Mouse (Mus musculus) bone marrow, adult 2 months (tissue): Measurements from ENCODE around the gene Cacna1b. TPM values are rescaled to one million over a fixed set of nuclear protein-coding genes. Genes with fewer than 3 reads are reported as not detected.

Source experiments
- H3K27ac ChIP-seq: fragments of 200-500 bp; 2 replicates; pipeline ENCODE4 v1.5.1; 2012; ENCODE audit warnings: low read depth, mild to moderate bottlenecking, control low read depth, inconsistent platforms, low read length; ENCODE audit not compliant: control insufficient read depth, poor library complexity, insufficient read depth
- H3K4me1 ChIP-seq: fragments of 200-500 bp; 2 replicates; pipeline ENCODE4 v1.6.1; 2011; ENCODE audit warnings: low read length; ENCODE audit not compliant: control insufficient read depth, insufficient read depth
- H3K4me3 ChIP-seq: fragments of 200-500 bp; replicated peaks from 2 replicates; pipeline ENCODE3; 2011; ENCODE audit warnings: mild to moderate bottlenecking, low read depth, low read length, control low read depth; ENCODE audit not compliant: control insufficient read depth
- CTCF ChIP-seq: fragments of 200-500 bp; IDR thresholded peaks from 2 replicates; pipeline ENCODE4 v1.5.1; 2011; ENCODE audit warnings: low read length, control low read depth; ENCODE audit not compliant: control insufficient read depth, insufficient read depth
- POLR2A ChIP-seq: fragments of 200-500 bp; IDR thresholded peaks from 2 replicates; pipeline ENCODE4 v1.6.1; 2011; ENCODE audit warnings: low read depth, mild to moderate bottlenecking, control low read depth, low read length, borderline replicate concordance; ENCODE audit not compliant: control insufficient read depth
- WGBS: fragments of 180-500 bp; shearing (Covaris S2); methylation state at CpG from one replicate; pipeline ENCODE4 v1.1.7; 2018; 5-methylcytosine and 5-hydroxymethylcytosine counted together
- polyA plus RNA-seq: library from polyadenylated mRNA; stranded (reverse); fragments of >200 nt; gene quantifications from 2 replicates; pipeline ENCODE4 v1.2.4, GENCODE M21; 2011; ENCODE audit warnings: low replicate concordance; ENCODE audit not compliant: missing spikeins, insufficient read depth, insufficient read length

Cacna1b gene
- polyA plus RNA-seq, 1 experiment: 2.2 TPM

GRCm38 (mm10) chr2:24659150-24659775, 103.7 kb downstream of the Cacna1b start:
- Histone ChIP-seq H3K4me3 (no peak overlapping the region), H3K27ac (no peak overlapping the region), H3K4me1 (no peaks in the 10 kb centered on the region)
- no peak for TF ChIP-seq POLR2A
- TF ChIP-seq CTCF: no peak
- WGBS: 79% methylated on average over 6 of the region's 6 CpGs

- H3K4me3 ChIP-seq: no peak overlapping the region
- H3K4me1 ChIP-seq: no peaks in the 10 kb centered on the region
- 82% methylated on average over 6 of the region's 6 CpGs for WGBS
- no peak overlapping the region for H3K27ac ChIP-seq
- TF ChIP-seq POLR2A: no peak
- no peak for TF ChIP-seq CTCF
Measured at GRCm38 (mm10) chr2:24648503-24648902, 114.4 kb downstream of the Cacna1b start.

GRCm38 (mm10) chr2:24646452-24647146, 116.4 kb downstream of the Cacna1b start:
- TF ChIP-seq CTCF: no peak
- TF ChIP-seq POLR2A: no peak
- H3K4me3 ChIP-seq: no peak overlapping the region
- H3K27ac ChIP-seq: no peak overlapping the region
- no peaks in the 10 kb centered on the region for H3K4me1 ChIP-seq
- WGBS: 86% methylated on average over 5 of the region's 5 CpGs

- TF ChIP-seq POLR2A (no peak), CTCF (no peak)
- Histone ChIP-seq H3K4me3 (no peak overlapping the region), H3K27ac (no peak overlapping the region), H3K4me1 (no peaks in the 10 kb centered on the region)
- 70% methylated on average over 7 of the region's 7 CpGs for WGBS
Measured at GRCm38 (mm10) chr2:24642834-24643233, 120.1 kb downstream of the Cacna1b start.

- no peak overlapping the region for H3K27ac ChIP-seq
- WGBS: 84% methylated on average over 14 of the region's 14 CpGs
- no peak overlapping the region for H3K4me3 ChIP-seq
- TF ChIP-seq CTCF (no peak), POLR2A (no peak)
- no peaks in the 10 kb centered on the region for H3K4me1 ChIP-seq
Measured at GRCm38 (mm10) chr2:24638102-24638954, 124.6 kb downstream of the Cacna1b start.

- no peak overlapping the region for H3K27ac ChIP-seq
- no peaks in the 10 kb centered on the region for H3K4me1 ChIP-seq
- WGBS: 77% methylated on average over 6 of the region's 6 CpGs
- TF ChIP-seq CTCF (no peak), POLR2A (no peak)
- no peak overlapping the region for H3K4me3 ChIP-seq
Measured at GRCm38 (mm10) chr2:24633645-24634044, 129.3 kb downstream of the Cacna1b start.

GRCm38 (mm10) chr2:24617141-24617540, 145.8 kb downstream of the Cacna1b start:
- H3K27ac ChIP-seq: no peak overlapping the region
- no peak overlapping the region for H3K4me3 ChIP-seq
- TF ChIP-seq POLR2A (no peak), CTCF (no peak)
- H3K4me1 ChIP-seq: no peaks in the 10 kb centered on the region
- WGBS: 70% methylated on average over 4 of the region's 4 CpGs

- no peak overlapping the region for H3K4me3 ChIP-seq
- 77% methylated on average over 7 of the region's 7 CpGs for WGBS
- no peak for TF ChIP-seq CTCF
- TF ChIP-seq POLR2A: no peak
- no peak overlapping the region for H3K27ac ChIP-seq
- no peaks in the 10 kb centered on the region; the same call in 1 of the 2 replicates for H3K4me1 ChIP-seq
Measured at GRCm38 (mm10) chr2:24609789-24610188, 153.2 kb downstream of the Cacna1b start.
